Comparison of ENCODE assay signal across 8 mouse cellular contexts in the genomic region with DNA sequence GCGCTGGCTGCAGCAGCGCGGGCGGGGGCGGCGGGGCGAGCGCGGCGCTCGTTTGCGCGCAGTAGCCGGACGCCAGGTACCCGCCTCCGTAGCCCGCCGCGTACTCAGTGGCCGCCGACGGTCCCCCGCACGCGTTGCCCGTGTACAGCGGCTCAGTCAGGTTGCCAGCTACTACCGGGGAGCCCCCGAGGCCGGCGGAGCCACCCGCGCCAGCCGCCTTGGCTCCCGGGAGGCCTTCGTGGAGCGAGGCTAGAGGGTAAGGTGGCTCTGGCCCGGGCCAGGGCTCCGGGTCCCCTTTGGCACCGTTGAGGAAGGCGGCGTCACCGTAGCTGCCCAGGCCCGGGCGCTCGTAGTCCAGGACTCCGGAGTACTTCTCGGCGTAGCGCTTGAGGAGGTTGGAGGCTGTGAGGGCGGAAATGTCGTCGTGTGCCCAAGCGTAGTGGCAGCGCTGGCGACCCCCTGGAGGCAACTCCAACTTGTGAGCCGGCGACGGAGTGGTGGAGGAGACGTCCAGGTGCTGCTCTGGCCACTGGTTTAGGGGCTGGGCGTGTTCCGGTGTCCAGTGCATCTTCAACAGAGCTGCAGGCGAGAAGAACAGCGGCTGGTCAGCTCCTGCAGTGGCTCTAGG. TPM values are rescaled to one million over a fixed set of nuclear protein-coding genes. Genes with fewer than 3 reads are reported as not detected.
DNase-seq lines count a peak whose midpoint lies in the region; ATAC-seq and TF ChIP-seq lines count a peak whose summit lies in the region.
"Had no signal": no experiment of that assay in that cellular context is flagged by ENCODE, and none has a peak within 500 bp of the region (broad histone marks: within the 10 kb centered on the region; RNA-seq: fewer than 3 reads in every experiment).

No protein-coding gene starts in this region.

- no peak for TF ChIP-seq CTCF in forebrain, postnatal 0 days (IDR thresholded peaks at IDR 0.05; ENCODE audit: low read depth)
- TF ChIP-seq CTCF in stomach, postnatal 0 days (IDR thresholded peaks at IDR 0.05; ENCODE audit: low read depth), result no peak

- peak overlapping the region; percentile 38 for H3K4me3 ChIP-seq in forebrain, postnatal 0 days (ENCODE audit: low read depth, low read length)
- H3K4me3 ChIP-seq in liver, embryonic 13.5 days (replicated peaks), result peak overlapping the region; percentile 35
- peak overlapping the region; percentile 35 for H3K4me3 ChIP-seq in stomach, postnatal 0 days (ENCODE audit: low read depth, low read length)

- no peak overlapping the region for H3K27ac ChIP-seq in forebrain, postnatal 0 days (ENCODE audit: low read depth, low read length)
- H3K27ac ChIP-seq in liver, embryonic 13.5 days, result no peak overlapping the region
- H3K27ac ChIP-seq in stomach, postnatal 0 days (replicated peaks), result no peak overlapping the region

- WGBS in forebrain, postnatal 0 days, result 14% methylated on average over 60 of the region's 65 CpGs
- 15% methylated on average over 54 of the region's 65 CpGs for WGBS in liver, embryonic 13.5 days (ENCODE audit: insufficient replicate concordance)
- 43% methylated on average over 53 of the region's 65 CpGs for WGBS in stomach, postnatal 0 days

- peak; percentile 26 for DNase-seq in right cerebral cortex, postnatal 14 days
- DNase-seq in right cerebral cortex, postnatal 4 days, result no peak
- no peak for DNase-seq in forebrain, postnatal 0 days
- no peak for DNase-seq in liver, embryonic 13.5 days
- DNase-seq in stomach, postnatal 0 days (ENCODE audit: low spot score), result no peak
- DNase-seq in gastrocnemius, postnatal 10 days, result no peak
- DNase-seq in frontal cortex, postnatal 25 days (ENCODE audit: low spot score in 2 of 2), result no peak

- H3K9me3 ChIP-seq in forebrain, postnatal 0 days (ENCODE audit: low read length), result 0 out of 2 replicates have a peak, but pooled peaks cover 4% of the 10 kb centered on the region
- H3K9me3 ChIP-seq in liver, embryonic 13.5 days (replicated peaks), result no peaks in the 10 kb centered on the region
- H3K9me3 ChIP-seq in stomach, postnatal 0 days (ENCODE audit: control insufficient read depth, low read length), result no peaks in the 10 kb centered on the region

- peaks cover 28% of the 10 kb centered on the region for H3K27me3 ChIP-seq in forebrain, postnatal 0 days (ENCODE audit: insufficient read depth, low read length)
- peaks cover 85% of the 10 kb centered on the region for H3K27me3 ChIP-seq in liver, embryonic 13.5 days
- peaks cover 2% of the 10 kb centered on the region; the same call in 1 of the 2 replicates for H3K27me3 ChIP-seq in stomach, postnatal 0 days (ENCODE audit: control insufficient read depth, insufficient read depth, low read length)

- no peaks in the 10 kb centered on the region for H3K4me1 ChIP-seq in forebrain, postnatal 0 days (ENCODE audit: insufficient read depth)
- peaks cover 7% of the 10 kb centered on the region; the same call in 1 of the 2 replicates for H3K4me1 ChIP-seq in liver, embryonic 13.5 days (replicated peaks)
- no peaks in the 10 kb centered on the region for H3K4me1 ChIP-seq in stomach, postnatal 0 days (replicated peaks; ENCODE audit: control insufficient read depth, insufficient read depth)

- ATAC-seq in forebrain, postnatal 0 days, result no peak
- no peak for ATAC-seq in liver, embryonic 13.5 days (ENCODE audit: low read depth)
- ATAC-seq in stomach, postnatal 0 days (ENCODE audit: low FRiP score, low TSS enrichment), result no peak; the same call in 1 of the 2 replicates

- H3K9ac ChIP-seq in forebrain, postnatal 0 days, result no peak overlapping the region
- H3K9ac ChIP-seq in liver, embryonic 13.5 days, result no peak overlapping the region
- H3K9ac ChIP-seq in stomach, postnatal 0 days (ENCODE audit: low read length), result 0 out of 2 replicates have a peak overlapping the region, but pooled peaks have one; percentile 27

- peak overlapping the region; percentile 48 for H3K4me2 ChIP-seq in forebrain, postnatal 0 days (ENCODE audit: low read depth)
- H3K4me2 ChIP-seq in liver, embryonic 13.5 days, result peak overlapping the region; percentile 55
- peak overlapping the region; percentile 56 for H3K4me2 ChIP-seq in stomach, postnatal 0 days (replicated peaks; ENCODE audit: low read depth)

- H3K36me3 ChIP-seq in forebrain, postnatal 0 days (ENCODE audit: insufficient read depth), result no peaks in the 10 kb centered on the region
- no peaks in the 10 kb centered on the region for H3K36me3 ChIP-seq in liver, embryonic 13.5 days
- H3K36me3 ChIP-seq in stomach, postnatal 0 days (ENCODE audit: control insufficient read depth, insufficient read depth, low read length), result no peaks in the 10 kb centered on the region

- TF ChIP-seq EP300 in stomach, postnatal 0 days (optimal IDR thresholded peaks at IDR 0.05), result no peak

RNA-seq across cellular contexts. Expression of gene Gm47841, which starts 6.7 kb away (rescaled TPM):
- not detected in 2 replicates for total RNA-seq in forebrain, postnatal 0 days (2014; rRNA removed)
- polyA plus RNA-seq in forebrain, postnatal 0 days (2015; fragmentation: Nextera tagmentation; extraction: Ambion mirVana), result not detected in 2 replicates
- not detected in 2 replicates for polyA plus RNA-seq in liver, embryonic 13.5 days (2015; fragmentation: Nextera tagmentation; extraction: Ambion mirVana)
- polyA plus RNA-seq in stomach, postnatal 0 days (2015; fragmentation: Nextera tagmentation; extraction: Ambion mirVana), result not detected in 2 replicates
- not detected for total RNA-seq in gastrocnemius, postnatal 10 days (2021)
- total RNA-seq: left cerebral cortex, postnatal 25 days had no signal

RNA-seq across cellular contexts. Expression of gene Fignl2, which starts 24.4 kb away (rescaled TPM):
- 0.85 and 1.3 TPM in 2 replicates for total RNA-seq in forebrain, postnatal 0 days (2014; rRNA removed)
- 0.06 TPM in 1 of 2 replicates, not detected in the other for polyA plus RNA-seq in forebrain, postnatal 0 days (2015; fragmentation: Nextera tagmentation; extraction: Ambion mirVana)
- polyA plus RNA-seq in liver, embryonic 13.5 days (2015; fragmentation: Nextera tagmentation; extraction: Ambion mirVana), result 0.13 and 0.17 TPM in 2 replicates
- 0.19 and 0.22 TPM in 2 replicates for polyA plus RNA-seq in stomach, postnatal 0 days (2015; fragmentation: Nextera tagmentation; extraction: Ambion mirVana)
- 1 to 10 TPM; 1.9 to 3.4 TPM for total RNA-seq in gastrocnemius, postnatal 10 days (2021)
